Mouse (Mus musculus) neural tube, embryonic 13.5 days (tissue): ENCODE measurements around the gene Gnas. TPM values are rescaled to one million over a fixed set of nuclear protein-coding genes. Genes with fewer than 3 reads are reported as not detected.

Experiments used
- ATAC-seq: fragments of 200-750 bp; cut with Nextera tagmentation; 2 replicates; pipeline ENCODE4 v1.8.0; 2017; ENCODE audit warnings: low read depth, mild to moderate bottlenecking, moderate TSS enrichment, moderate library complexity
- H3K27ac ChIP-seq: fragments of 300-500 bp; sonication (generic); replicated peaks from 2 replicates; pipeline ENCODE4 v1.5.1; 2015; ENCODE audit warnings: moderate library complexity, mild to moderate bottlenecking, inconsistent platforms
- H3K27me3 ChIP-seq: fragments of 300-500 bp; sonication (generic); 2 replicates; pipeline ENCODE4 v1.6.1; 2015; ENCODE audit warnings: mild to moderate bottlenecking, inconsistent platforms
- H3K36me3 ChIP-seq: fragments of 300-500 bp; sonication (generic); 2 replicates; pipeline ENCODE4 v1.6.1; 2015; ENCODE audit warnings: mild to moderate bottlenecking, inconsistent platforms
- H3K4me1 ChIP-seq: fragments of 300-500 bp; sonication (generic); replicated peaks from 2 replicates; pipeline ENCODE4 v1.6.1; 2015; ENCODE audit warnings: inconsistent platforms
- H3K4me2 ChIP-seq: fragments of 300-500 bp; sonication (generic); 2 replicates; pipeline ENCODE4 v1.6.1; 2015; ENCODE audit warnings: inconsistent platforms, mild to moderate bottlenecking, moderate library complexity
- H3K4me3 ChIP-seq: fragments of 300-500 bp; sonication (generic); 2 replicates; pipeline ENCODE4 v1.5.1; 2015; ENCODE audit warnings: mild to moderate bottlenecking, inconsistent platforms
- H3K9ac ChIP-seq: fragments of 300-500 bp; sonication (generic); 2 replicates; pipeline ENCODE4 v1.6.1; 2015; ENCODE audit warnings: moderate library complexity, mild to moderate bottlenecking, inconsistent platforms
- H3K9me3 ChIP-seq: fragments of 300-500 bp; sonication (generic); 2 replicates; pipeline ENCODE4 v1.6.1; 2016; ENCODE audit warnings: inconsistent platforms
- WGBS: fragments of 180-500 bp; shearing (Covaris S2); methylation state at CpG from one replicate; pipeline ENCODE4 v1.1.7; 2015; 5-methylcytosine and 5-hydroxymethylcytosine counted together
- polyA plus RNA-seq: library from polyadenylated mRNA; unstranded; fragments of >200 nt; fragmentation: Nextera tagmentation; extraction: Ambion mirVana; gene quantifications from 2 replicates; pipeline ENCODE4 v1.2.1, GENCODE M21; 2015

Gene Gnas
- polyA plus RNA-seq, result 1,617 and 1,631 TPM in 2 replicates

- Histone ChIP-seq H3K4me2 (peak within 1 kb of the TSS; percentile 50), H3K4me1 (peaks cover 4% of the 10 kb centered on the region; the same call in 1 of the 2 replicates), H3K36me3 (peaks cover 85% of the 10 kb centered on the region), H3K9ac (peak within 1 kb of the TSS; percentile 46), H3K27me3 (peaks cover 65% of the 10 kb centered on the region), H3K27ac (no peak within 1 kb of the TSS), H3K4me3 (peak within 1 kb of the TSS; percentile 28), H3K9me3 (peaks cover 31% of the 10 kb centered on the region)
- 41% methylated on average over 19 of the region's 19 CpGs for WGBS
- 0 out of 2 replicates have a peak, but pooled peaks have one; percentile 52 for ATAC-seq
Measured at GRCm38 (mm10) chr2:174284011-174284410, at the start of gene Gnas. TSS of gene Gnas (plus strand) at chr2:174284320.

- Histone ChIP-seq H3K4me1 (peaks cover 9% of the 10 kb centered on the region), H3K9ac (no peak overlapping the region), H3K4me3 (no peak overlapping the region), H3K36me3 (no peaks in the 10 kb centered on the region), H3K27ac (no peak overlapping the region), H3K4me2 (no peak overlapping the region), H3K27me3 (no peaks in the 10 kb centered on the region), H3K9me3 (no peaks in the 10 kb centered on the region)
- no peak for ATAC-seq
- 92% methylated on average over 5 of the region's 5 CpGs for WGBS
Measured at GRCm38 (mm10) chr2:174242431-174242830, 41.7 kb upstream of the Gnas start.

GRCm38 (mm10) chr2:174251963-174252362 lies 32.2 kb upstream of the Gnas start:
- Histone ChIP-seq H3K9me3 (no peaks in the 10 kb centered on the region), H3K27me3 (no peaks in the 10 kb centered on the region)

GRCm38 (mm10) chr2:174257312-174257711 lies 26.8 kb upstream of the Gnas start:
- Histone ChIP-seq H3K27ac (no peak overlapping the region), H3K27me3 (no peaks in the 10 kb centered on the region), H3K4me2 (no peak overlapping the region), H3K4me1 (no peaks in the 10 kb centered on the region), H3K9me3 (no peaks in the 10 kb centered on the region), H3K36me3 (no peaks in the 10 kb centered on the region), H3K9ac (no peak overlapping the region), H3K4me3 (no peak overlapping the region)
- WGBS, result 21% methylated on average over 2 of the region's 2 CpGs
- no peak for ATAC-seq

More at GRCm38 (mm10) chr2:174251963-174252362, 32.2 kb upstream of the Gnas start:
- no peak for ATAC-seq
- Histone ChIP-seq H3K36me3 (no peaks in the 10 kb centered on the region), H3K4me2 (no peak overlapping the region), H3K4me1 (no peaks in the 10 kb centered on the region), H3K27ac (no peak overlapping the region), H3K4me3 (no peak overlapping the region), H3K9ac (no peak overlapping the region)

- WGBS, result 16% methylated on average over 3 of the region's 3 CpGs
- Histone ChIP-seq H3K4me2 (no peak overlapping the region), H3K4me1 (no peaks in the 10 kb centered on the region), H3K36me3 (no peaks in the 10 kb centered on the region), H3K4me3 (no peak overlapping the region), H3K9ac (no peak overlapping the region), H3K9me3 (no peaks in the 10 kb centered on the region), H3K27me3 (no peaks in the 10 kb centered on the region), H3K27ac (no peak overlapping the region)
- no peak for ATAC-seq
Measured at GRCm38 (mm10) chr2:174260004-174260403, 24.1 kb upstream of the Gnas start.

GRCm38 (mm10) chr2:174260908-174261800 lies 23.0 kb upstream of the Gnas start:
- no peak overlapping the region for H3K27ac ChIP-seq
- H3K4me3 ChIP-seq, result no peak overlapping the region
- H3K27me3 ChIP-seq, result no peaks in the 10 kb centered on the region
- no peaks in the 10 kb centered on the region for H3K4me1 ChIP-seq
- H3K4me2 ChIP-seq, result no peak overlapping the region
- 19% methylated on average over 4 of the region's 4 CpGs for WGBS
- H3K9ac ChIP-seq, result no peak overlapping the region
- H3K9me3 ChIP-seq, result no peaks in the 10 kb centered on the region
- peaks cover 8% of the 10 kb centered on the region; the same call in 1 of the 2 replicates for H3K36me3 ChIP-seq
- no peak for ATAC-seq

- Histone ChIP-seq H3K9me3 (no peaks in the 10 kb centered on the region), H3K9ac (no peak overlapping the region), H3K27ac (no peak overlapping the region), H3K4me3 (no peak overlapping the region), H3K4me1 (no peaks in the 10 kb centered on the region), H3K27me3 (no peaks in the 10 kb centered on the region), H3K4me2 (no peak overlapping the region), H3K36me3 (peaks cover 15% of the 10 kb centered on the region)
- WGBS, result 63% methylated on average over 6 of the region's 6 CpGs
- no peak for ATAC-seq
Measured at GRCm38 (mm10) chr2:174261801-174262200, 22.3 kb upstream of the Gnas start.

- H3K4me3 ChIP-seq, result no peak overlapping the region
- no peaks in the 10 kb centered on the region for H3K27me3 ChIP-seq
- peaks cover 29% of the 10 kb centered on the region for H3K36me3 ChIP-seq
- no peak overlapping the region for H3K9ac ChIP-seq
- no peaks in the 10 kb centered on the region for H3K4me1 ChIP-seq
- H3K4me2 ChIP-seq, result no peak overlapping the region
- H3K27ac ChIP-seq, result no peak overlapping the region
- no peak for ATAC-seq
- 88% methylated on average over 5 of the region's 5 CpGs for WGBS
- no peaks in the 10 kb centered on the region for H3K9me3 ChIP-seq
Measured at GRCm38 (mm10) chr2:174263110-174263815, 20.9 kb upstream of the Gnas start.

- no peak; the same call in 1 of the 2 replicates for ATAC-seq
- H3K4me2 ChIP-seq, result no peak overlapping the region
- peaks cover 39% of the 10 kb centered on the region for H3K36me3 ChIP-seq
- H3K9ac ChIP-seq, result no peak overlapping the region
- H3K27ac ChIP-seq, result no peak overlapping the region
- H3K4me1 ChIP-seq, result no peaks in the 10 kb centered on the region
- H3K9me3 ChIP-seq, result no peaks in the 10 kb centered on the region
- 92% methylated on average over 8 of the region's 8 CpGs for WGBS
- H3K4me3 ChIP-seq, result no peak overlapping the region
- H3K27me3 ChIP-seq, result no peaks in the 10 kb centered on the region
Measured at GRCm38 (mm10) chr2:174264248-174264647, 19.9 kb upstream of the Gnas start.

GRCm38 (mm10) chr2:174270416-174270815 lies 13.7 kb upstream of the Gnas start:
- H3K27me3 ChIP-seq, result no peaks in the 10 kb centered on the region
- H3K4me1 ChIP-seq, result no peaks in the 10 kb centered on the region
- WGBS, result 92% methylated on average over 7 of the region's 7 CpGs
- ATAC-seq, result no peak
- no peak overlapping the region for H3K27ac ChIP-seq
- H3K4me3 ChIP-seq, result no peak overlapping the region
- H3K9ac ChIP-seq, result no peak overlapping the region
- no peak overlapping the region for H3K4me2 ChIP-seq
- H3K36me3 ChIP-seq, result peaks cover 48% of the 10 kb centered on the region
- H3K9me3 ChIP-seq, result no peaks in the 10 kb centered on the region

- Histone ChIP-seq H3K27me3 (no peaks in the 10 kb centered on the region), H3K4me1 (no peaks in the 10 kb centered on the region), H3K27ac (no peak overlapping the region), H3K4me3 (no peak overlapping the region), H3K36me3 (peaks cover 42% of the 10 kb centered on the region), H3K9me3 (no peaks in the 10 kb centered on the region), H3K9ac (no peak overlapping the region), H3K4me2 (no peak overlapping the region)
- no peak for ATAC-seq
- WGBS, result 92% methylated on average over 6 of the region's 6 CpGs
Measured at GRCm38 (mm10) chr2:174271459-174271858, 12.7 kb upstream of the Gnas start.

- H3K27ac ChIP-seq, result no peak overlapping the region
- WGBS, result 93% methylated on average over 5 of the region's 5 CpGs
- H3K36me3 ChIP-seq, result peaks cover 31% of the 10 kb centered on the region
- no peak overlapping the region for H3K4me3 ChIP-seq
- H3K27me3 ChIP-seq, result no peaks in the 10 kb centered on the region
- no peak overlapping the region for H3K4me2 ChIP-seq
- H3K9ac ChIP-seq, result no peak overlapping the region
- H3K4me1 ChIP-seq, result no peaks in the 10 kb centered on the region
- ATAC-seq, result no peak
- no peaks in the 10 kb centered on the region for H3K9me3 ChIP-seq
Measured at GRCm38 (mm10) chr2:174273131-174273530, 11.0 kb upstream of the Gnas start.
